Mouse (Mus musculus) frontal cortex, adult 2 months (tissue): ENCODE measurements around the gene Fmnl1. TPM values are rescaled to one million over a fixed set of nuclear protein-coding genes. Genes with fewer than 3 reads are reported as not detected.

ENCODE experiments used
- DNase-seq, 2 experiments: peaks; one replicate each; pipeline ENCODE4 v3.0.0; 2022; ENCODE audit warnings: low spot score in 1 of 2; ENCODE audit errors: extremely low spot score in 1 of 2
- polyA plus RNA-seq: library from polyadenylated mRNA; depleted of rRNA; stranded (reverse); fragments of >200 nt; gene quantifications from 2 replicates; pipeline ENCODE4 v1.2.3, GENCODE M21; 2012

Gene Fmnl1
- polyA plus RNA-seq, 1 experiment = 76.2 TPM

GRCm38 (mm10) chr11:103158621-103159478, 12.1 kb upstream of the Fmnl1 start:
- peak; percentile 81 to 97 for DNase-seq

- no peak for DNase-seq
Observed at GRCm38 (mm10) chr11:103160738-103161137, 10.2 kb upstream of the Fmnl1 start.

- DNase-seq = no peak
Observed at GRCm38 (mm10) chr11:103161449-103161848, 9.5 kb upstream of the Fmnl1 start.

- no peak for DNase-seq
Observed at GRCm38 (mm10) chr11:103162132-103162531, 8.8 kb upstream of the Fmnl1 start.

DNA sequence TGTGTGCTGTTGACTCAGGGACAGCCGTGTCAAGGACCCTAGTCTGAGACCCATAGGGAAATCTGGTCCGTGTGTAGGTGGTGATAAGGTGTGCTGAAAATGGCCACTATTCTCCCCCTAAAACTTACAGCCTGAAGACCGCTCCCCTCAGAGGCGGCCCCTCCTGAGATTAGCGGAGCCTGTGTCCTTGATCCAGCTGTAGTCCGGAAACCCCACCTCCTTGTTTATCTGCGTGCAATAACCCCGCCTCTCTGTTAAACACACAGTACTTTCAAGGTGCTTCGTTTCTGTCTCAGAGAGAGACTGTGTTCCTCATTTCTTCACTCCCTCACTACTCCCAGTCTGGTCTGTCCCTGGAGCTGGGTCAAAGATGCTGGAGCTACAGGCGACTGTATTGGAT, 6.5 kb upstream of the Fmnl1 start:
- no peak for DNase-seq

GRCm38 (mm10) chr11:103168690-103169390, 2.1 kb upstream of the Fmnl1 start:
- DNase-seq = peak; percentile 70 to 89

- no peak for DNase-seq
Observed at GRCm38 (mm10) chr11:103169664-103170063, 1.2 kb upstream of the Fmnl1 start.

GRCm38 (mm10) chr11:103170111-103170493, 805 bp upstream of the Fmnl1 start:
- no peak for DNase-seq

DNA sequence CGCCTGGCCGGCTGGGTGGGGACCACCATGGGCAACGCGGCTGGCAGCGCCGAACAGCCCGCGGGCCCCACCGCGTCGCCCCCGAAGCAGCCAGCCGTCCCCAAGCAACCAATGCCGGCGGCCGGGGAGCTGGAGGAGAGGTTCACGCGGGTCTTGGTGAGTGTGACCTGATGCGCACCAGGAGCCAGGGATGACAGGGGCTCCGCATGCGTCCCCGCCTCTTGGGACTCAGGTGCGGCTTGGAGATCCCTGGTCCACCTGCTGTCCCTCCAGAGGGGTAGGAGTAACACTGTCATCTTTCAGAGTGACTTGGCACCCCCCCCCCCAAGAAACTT, 346 bp downstream of the Fmnl1 start:
- DNase-seq = no peak

DNA sequence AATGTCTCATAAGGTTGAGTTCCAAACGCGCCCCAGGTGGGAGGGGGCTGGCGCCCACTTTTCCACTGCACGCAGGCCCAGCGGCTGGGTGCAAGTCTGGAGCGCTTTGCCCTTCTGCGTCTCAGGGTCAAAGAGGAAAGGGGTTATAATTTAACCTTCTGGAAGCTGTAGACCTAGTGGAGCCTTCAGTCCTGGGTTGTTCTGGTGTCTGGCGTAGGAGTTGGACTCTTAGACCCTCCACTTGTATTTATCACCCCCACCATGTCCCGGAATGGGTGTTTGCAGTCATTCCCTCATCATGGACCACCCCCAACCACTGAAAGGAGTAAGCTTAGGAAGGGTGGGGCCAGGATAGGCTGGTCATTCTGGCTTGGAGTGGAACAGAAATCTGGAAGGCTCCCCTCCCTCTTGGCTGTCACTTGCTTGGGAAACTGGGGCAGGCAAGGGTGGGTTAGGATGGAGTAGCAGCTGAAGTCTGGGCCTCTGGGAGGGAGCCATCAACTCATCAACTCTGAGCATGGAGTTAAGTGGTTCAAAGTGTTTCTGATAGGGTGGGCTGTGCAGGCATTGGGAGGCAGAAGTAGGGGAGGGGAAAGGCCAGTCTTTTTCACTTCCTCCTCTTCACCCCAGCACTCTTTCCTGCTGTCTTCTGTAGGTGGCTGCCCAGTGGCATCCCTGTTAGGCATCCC, 940 bp downstream of the Fmnl1 start:
- no peak for DNase-seq

DNA sequence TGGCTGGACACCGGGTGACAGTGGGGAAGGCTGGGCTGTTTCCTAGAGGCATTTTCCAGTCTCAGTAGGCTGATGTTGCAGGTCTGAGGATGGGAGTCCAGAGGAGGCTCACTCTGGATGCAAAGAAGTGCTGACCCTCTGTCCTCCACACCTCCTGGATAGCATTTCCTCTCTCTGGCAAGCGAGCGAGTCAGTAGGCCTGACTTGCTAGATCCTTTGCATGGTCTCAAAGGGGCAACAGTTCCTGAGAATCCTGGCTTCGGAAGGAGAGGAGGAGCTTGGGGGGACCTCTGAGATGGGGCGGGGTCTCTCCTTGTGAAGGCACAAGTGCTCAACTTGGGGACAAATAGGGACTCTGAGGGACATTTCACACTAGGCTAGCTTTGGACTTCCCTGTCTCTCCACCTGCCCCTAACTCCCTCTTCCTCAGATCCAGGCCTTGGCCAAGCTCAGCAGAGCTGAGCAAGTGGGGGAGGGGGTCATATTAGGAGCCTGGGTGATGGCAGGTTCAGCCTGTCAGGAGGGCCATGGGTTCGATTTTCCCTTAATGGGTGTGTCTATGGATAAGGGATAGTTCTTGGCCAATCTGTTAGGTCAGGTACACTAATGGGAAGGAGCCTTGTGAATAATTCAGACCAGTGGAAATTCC, 1.6 kb downstream of the Fmnl1 start:
- no peak for DNase-seq

- no peak for DNase-seq
Observed at GRCm38 (mm10) chr11:103173041-103173770, 2.3 kb downstream of the Fmnl1 start.

- DNase-seq = no peak
Observed at GRCm38 (mm10) chr11:103173771-103174344, 3.0 kb downstream of the Fmnl1 start.

GRCm38 (mm10) chr11:103174411-103174832, 3.5 kb downstream of the Fmnl1 start:
- no peak for DNase-seq

DNA sequence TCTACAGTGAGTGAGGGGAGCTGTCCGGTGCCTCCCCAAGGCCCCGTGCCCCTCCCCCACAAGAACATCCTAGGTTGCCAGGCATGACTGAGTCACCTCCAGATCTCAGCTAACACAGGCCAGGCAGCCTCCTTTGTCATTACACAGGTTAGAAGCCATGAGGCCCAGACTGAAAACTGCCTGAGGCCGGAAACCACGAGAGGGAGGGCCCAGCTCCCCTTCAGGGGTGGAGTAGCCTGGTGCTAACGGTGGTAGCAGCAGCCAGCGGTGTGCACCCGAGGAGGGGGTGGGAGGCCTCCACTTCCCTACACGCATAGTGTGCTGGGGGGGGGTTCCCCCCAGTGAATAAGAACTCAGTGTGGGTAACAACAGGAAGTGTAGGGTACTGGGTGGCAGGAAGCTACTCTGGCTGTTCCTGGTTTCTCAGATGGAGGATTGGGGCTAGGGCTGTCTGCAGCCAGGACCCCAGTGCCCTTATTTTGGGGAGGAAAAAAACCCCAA, 4.0 kb downstream of the Fmnl1 start:
- DNase-seq = no peak

DNA sequence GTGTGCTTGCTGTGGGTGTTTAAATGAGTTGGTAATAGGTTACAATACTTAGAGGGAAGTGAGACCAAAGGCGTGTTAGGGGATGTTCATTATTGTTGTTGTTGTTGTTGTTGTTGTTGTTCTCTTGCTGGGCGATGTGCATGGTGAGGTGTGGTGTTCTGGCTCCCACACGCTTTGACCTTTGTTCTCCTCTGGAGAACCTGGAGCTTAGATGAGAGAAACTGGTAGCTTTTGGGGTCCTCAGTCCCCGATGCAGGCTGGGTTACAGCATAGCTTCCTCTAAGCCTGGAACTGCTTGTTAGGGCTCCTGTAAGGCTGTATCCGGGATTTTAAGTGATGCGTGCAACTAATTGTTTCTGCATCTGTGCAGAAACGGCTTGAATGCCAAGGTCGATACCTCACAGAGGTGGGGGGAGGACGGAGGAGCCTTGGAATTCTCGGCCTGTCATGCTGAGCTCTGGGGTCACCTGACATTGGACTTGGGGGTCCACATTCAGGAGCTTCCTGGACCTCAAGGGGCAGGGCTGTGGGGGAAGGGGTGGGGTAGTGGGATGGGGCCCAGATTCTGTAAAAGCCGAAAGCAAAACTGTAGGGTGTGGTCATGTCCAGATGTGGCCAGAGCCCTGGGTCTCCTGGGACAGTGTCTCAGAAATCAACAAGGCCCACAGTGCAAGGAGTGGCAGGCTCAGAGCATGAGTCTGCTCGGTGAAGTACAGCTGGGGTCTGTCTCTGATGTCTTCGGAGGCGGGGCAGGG, 5.0 kb downstream of the Fmnl1 start:
- no peak for DNase-seq

- DNase-seq = no peak
Observed at GRCm38 (mm10) chr11:103176510-103176909, 5.6 kb downstream of the Fmnl1 start.

- no peak for DNase-seq
Observed at GRCm38 (mm10) chr11:103177216-103177615, 6.3 kb downstream of the Fmnl1 start.
